Mouse (Mus musculus): ENCODE results near the gene A030014E15Rik.
A peak's percentile ranks its signal among the peaks of the same experiment; 100 is the strongest.
"Not testable (repeated sequence)": the region's sequence is repeated elsewhere in the genome, so short reads cannot be mapped to it uniquely, and the experiment has no call there.

The A030014E15Rik gene

DNA sequence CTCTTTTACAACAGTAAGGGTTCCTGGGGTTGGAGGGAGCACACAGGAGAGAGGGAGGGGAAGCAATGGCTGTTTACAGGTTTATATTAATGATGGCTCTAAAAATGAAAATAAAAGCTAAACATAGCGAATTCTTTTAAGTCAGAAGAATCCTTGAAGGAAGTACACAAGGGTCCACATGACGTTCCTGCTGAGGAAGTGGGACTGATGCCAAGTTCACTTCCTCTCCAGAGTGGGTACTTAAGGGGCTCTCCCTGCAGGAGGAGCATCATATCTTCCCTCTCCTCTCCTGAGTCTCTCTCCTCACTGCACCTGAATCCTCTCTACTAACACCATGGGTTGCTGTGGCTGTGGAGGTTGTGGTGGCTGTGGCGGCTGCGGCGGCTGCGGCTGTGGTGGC, at the start of gene A030014E15Rik:
TSS of gene A030014E15Rik (plus strand) at position 268 of the 400 bp plus-strand sequence.
- no peak for DNase-seq (ENCODE audit: low spot score)

DNA sequence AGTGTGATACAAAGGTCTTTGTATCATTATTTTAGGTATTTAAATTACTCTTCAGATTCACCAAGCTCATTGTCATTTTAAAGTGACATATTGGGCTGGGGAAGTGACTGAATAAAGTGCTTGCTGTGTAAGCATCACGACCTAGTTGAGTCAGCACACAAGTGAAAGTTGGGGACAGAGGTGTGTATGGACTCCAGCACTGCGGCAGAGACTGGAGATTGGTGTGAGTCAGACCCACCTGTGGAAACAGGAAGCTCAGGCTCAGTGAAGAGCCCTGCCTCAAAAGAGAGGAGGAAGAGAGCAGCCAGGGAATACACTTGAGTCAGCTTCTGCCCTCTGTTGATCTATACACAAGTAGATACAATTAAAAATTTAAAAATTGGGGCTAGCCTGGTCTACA, 45.5 kb upstream of the A030014E15Rik start:
- DNase-seq (ENCODE audit: low spot score), result no peak

DNA sequence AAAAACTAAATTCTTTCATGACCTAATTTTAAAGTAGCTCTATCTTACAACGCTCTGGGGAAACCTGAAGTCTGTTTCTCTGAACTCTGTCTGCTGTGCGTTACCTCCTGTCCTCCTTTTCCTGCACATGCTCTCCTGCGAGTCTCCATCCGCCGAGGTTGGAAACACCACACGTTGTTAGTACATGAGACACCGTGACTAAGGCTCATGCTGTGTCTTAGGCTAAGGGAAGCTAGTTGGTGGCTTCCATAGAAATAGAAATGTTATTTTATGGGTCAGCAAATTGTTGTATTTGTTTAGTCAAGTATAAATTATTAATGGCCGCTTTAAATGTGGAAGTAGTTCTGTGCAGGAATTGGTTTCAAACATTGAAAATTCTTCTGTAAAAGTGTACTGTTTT, 44.5 kb upstream of the A030014E15Rik start:
- no peak for DNase-seq (ENCODE audit: low spot score)

DNA sequence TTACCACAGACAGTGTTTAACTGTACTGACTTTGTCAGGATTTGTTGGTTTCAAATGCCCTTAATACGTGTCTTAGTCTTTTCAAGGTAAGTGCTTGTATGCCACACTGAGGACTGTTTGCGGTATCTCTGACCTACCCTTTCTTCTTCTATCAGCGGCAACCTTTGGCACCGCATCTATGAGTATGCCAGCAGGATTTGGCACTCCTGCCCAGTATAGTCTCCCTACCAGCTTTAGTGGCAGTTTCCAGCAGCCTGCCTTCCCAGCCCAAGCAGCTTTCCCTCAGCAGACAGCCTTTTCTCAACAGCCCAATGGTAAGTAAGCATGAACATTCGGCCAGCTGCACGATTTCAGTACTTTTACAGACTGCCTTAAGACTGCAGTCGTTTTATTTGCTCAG, 31.4 kb upstream of the A030014E15Rik start:
- DNase-seq (ENCODE audit: low spot score), result no peak

DNA sequence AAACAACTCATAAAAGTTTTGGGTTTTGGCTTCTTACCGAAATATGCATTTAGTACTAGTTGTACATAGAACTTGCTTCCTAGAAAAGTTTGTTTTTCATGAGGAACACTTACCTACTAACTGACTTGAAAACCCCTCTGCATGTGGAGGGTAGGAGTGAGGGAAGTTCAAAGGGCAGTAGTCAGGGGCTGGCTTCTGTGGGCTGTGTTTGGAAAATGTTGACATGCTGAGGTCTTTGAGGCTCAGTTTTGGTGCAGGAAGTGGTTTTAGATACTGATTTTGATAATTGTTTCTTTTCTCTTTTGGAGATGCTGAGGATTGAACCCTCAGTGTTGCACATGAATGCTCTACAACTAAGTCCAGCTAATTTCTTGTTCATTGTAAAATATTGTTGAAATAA, 24.1 kb upstream of the A030014E15Rik start:
- DNase-seq (ENCODE audit: low spot score), result peak; percentile 19

DNA sequence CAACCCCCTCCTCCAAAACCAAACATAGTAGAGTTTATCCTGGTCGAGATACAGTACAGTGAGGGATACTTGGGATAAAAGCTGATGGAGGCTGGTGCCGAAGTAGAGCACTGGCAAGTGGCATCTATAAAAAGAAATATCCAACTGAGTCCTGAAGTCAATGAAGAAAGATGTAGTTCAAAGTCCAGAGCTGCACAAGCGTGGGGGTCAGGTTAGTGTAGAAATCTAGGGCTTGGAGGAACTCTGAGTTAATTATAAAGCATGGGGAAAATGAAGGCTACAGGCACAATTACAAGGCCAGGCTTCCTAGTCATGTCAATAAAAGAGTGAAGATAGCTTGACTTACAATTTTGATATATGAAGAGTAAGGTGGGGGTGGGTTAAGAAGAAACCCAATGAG, 23.5 kb upstream of the A030014E15Rik start:
- no peak for DNase-seq (ENCODE audit: low spot score)

DNA sequence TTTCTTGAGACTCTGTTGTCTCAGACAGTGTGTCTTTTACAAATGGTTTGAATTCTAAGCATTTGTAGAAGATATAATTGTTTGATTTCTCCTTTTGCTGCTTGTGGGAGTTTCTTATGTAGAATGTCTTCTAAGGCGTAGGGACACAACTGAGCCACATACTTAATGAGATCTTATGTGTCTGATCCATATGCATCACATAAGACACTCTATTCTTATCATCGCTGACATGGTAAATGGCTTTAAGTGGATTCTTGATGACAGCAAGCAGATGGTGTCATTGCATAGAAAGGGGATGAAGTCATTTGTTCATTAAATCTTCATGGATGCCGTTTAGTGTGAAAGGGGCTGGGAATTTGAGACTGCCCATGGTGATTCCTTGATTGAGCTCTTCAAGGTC, 18.8 kb upstream of the A030014E15Rik start:
- DNase-seq (ENCODE audit: low spot score), result no peak

DNA sequence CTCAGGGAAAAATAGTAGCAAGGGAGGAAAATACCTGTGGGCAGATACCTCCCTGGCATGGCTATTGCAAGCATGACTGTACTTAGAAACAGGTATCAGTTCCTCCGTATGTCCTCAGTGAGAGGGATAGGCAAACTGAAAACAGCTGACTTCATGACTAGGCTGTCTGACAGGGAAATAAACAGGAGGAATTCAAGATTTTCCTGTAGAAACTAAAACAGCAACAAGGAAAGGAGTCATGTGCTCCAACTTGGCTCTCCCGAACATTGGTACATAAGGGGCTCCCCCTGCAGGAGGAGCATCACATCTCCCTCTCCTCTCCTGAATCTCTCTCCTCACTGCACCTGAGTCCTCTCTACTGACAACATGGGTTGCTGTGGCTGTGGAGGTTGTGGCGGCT, 11.7 kb upstream of the A030014E15Rik start, which contains the start of gene A030005L19Rik:
TSS of gene A030005L19Rik (plus strand) at position 301 of the 400 bp plus-strand sequence.
- DNase-seq (ENCODE audit: low spot score), result no peak

DNA sequence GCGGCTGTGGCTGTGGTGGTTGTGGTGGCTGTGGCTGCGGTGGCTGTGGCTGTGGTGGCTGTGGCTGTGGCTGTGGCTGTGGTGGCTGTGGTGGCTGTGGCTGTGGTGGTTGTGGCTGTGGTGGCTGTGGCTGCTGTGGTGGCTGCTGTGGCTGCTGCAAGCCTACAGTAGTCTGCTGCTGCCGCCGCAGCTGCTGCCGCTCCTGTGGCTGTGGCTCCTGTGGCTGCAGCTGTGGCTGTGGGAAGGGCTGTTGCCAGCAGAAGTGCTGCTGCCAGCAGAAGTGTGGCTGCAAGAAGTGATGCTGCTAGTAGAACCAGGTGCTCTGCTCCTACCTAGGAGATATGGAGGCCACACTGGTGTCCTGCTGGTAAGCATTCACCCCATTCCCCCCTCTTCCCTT, 11.3 kb upstream of the A030014E15Rik start:
- DNase-seq (ENCODE audit: low spot score), result not testable (repeated sequence)

DNA sequence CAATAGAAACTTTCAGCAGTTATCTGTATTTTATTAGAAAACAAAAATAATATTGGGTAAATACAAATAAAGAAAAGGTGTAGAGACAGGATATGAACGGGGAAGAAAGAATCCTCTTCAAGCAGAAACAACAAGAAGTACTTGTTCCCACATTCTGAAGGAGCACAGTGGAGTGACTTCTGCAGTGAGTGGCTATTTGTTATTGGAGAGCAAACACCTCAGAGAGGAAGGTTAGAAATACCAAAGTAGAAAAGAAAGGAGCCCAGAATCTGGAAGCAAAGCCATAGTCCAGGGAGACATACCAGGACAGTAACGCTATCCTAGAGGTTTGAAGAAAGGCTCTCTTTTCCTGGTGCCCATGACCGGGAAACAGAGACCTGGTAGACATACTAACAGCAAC, 5.8 kb downstream of the A030014E15Rik start:
- DNase-seq (ENCODE audit: low spot score), result not testable (repeated sequence)

DNA sequence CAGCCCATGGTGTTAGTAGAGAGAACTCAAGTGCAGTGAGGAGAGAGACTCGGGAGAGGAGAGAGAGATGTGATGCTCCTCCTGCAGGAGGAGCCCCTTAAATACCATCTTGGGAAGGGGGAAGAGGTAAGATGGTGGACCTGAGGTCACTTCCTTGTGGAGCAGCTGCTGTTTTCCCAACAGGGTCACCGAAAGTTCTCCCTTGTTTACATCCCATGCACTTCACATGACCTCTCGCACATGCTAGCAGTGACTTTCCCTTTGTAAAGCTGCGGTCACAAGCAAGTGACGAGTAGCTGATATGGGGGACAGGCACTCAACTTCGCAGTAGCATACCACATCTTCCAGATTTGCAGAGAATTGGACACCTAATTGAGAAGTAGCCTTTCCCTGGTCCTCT, 6.6 kb downstream of the A030014E15Rik start, which contains the start of gene Gm6217:
TSS of gene Gm6217 (minus strand) at position 74 of the 400 bp plus-strand sequence.
- DNase-seq (ENCODE audit: low spot score), result not testable (repeated sequence)

DNA sequence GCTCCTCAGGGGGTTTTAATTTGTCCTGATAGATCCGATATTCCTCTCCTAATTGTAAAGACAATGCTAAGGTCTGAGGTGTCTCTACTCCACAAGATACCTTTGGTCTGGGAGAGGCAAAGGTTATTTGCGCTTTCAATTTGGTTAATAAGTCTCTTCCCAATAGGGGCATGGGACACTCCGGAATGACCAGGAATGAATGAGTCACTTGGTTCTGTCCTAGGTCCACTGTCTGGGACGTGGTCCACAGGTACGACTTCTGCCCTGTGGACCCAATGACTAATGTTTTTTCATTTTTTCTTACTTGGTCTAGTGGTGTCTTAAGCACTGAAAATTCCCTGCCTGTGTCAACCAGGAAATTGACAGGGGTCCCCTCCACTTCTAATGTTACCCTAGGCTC, 13.9 kb downstream of the A030014E15Rik start:
- DNase-seq (ENCODE audit: low spot score), result no peak

DNA sequence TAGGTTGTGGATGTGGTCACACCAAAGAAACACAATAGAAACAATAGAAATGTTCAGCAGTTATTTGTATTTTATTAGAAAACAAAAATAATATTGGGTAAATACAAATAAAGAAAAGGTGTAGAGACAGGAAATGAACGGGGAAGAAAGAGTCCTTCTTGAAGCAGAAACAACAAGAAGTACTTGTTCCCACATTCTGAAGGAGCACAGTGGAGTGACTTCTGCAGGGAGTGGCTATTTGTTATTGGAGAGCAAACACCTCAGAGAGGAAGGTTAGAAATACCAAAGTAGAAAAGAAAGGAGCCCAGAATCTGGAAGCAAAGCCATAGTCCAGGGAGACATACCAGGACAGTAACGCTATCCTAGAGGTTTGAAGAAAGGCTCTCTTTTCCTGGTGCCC, 17.8 kb downstream of the A030014E15Rik start:
- not testable (repeated sequence) for DNase-seq (ENCODE audit: low spot score)

DNA sequence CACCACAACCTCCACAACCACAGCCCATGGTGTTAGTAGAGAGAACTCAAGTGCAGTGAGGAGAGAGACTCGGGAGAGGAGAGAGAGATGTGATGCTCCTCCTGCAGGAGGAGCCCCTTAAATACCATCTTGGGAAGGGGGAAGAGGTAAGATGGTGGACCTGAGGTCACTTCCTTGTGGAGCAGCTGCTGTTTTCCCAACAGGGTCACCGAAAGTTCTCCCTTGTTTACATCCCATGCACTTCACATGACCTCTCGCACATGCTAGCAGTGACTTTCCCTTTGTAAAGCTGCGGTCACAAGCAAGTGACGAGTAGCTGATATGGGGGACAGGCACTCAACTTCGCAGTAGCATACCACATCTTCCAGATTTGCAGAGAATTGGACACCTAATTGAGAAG, 18.6 kb downstream of the A030014E15Rik start, which contains the start of gene A030003K21Rik:
TSS of gene A030003K21Rik (minus strand) at position 94 of the 400 bp plus-strand sequence.
- DNase-seq (ENCODE audit: low spot score), result not testable (repeated sequence)

DNA sequence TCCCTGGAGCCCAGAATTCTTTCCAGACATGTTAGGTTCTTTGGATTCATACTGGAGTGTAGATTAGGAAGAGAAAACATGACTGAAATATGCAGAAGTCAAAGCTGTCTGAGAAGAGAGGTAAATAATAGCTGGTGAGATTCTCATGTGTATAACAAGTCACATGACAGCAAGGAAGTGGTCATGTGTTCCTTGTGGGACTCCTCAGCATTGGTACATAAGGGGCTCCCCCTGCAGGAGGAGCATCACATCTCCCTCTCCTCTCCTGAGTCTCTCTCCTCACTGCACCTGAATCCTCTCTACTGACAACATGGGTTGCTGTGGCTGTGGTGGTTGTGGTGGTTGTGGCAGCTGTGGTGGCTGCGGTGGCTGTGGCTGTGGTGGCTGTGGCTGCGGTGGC, 21.3 kb downstream of the A030014E15Rik start:
- DNase-seq (ENCODE audit: low spot score), result not testable (repeated sequence)

DNA sequence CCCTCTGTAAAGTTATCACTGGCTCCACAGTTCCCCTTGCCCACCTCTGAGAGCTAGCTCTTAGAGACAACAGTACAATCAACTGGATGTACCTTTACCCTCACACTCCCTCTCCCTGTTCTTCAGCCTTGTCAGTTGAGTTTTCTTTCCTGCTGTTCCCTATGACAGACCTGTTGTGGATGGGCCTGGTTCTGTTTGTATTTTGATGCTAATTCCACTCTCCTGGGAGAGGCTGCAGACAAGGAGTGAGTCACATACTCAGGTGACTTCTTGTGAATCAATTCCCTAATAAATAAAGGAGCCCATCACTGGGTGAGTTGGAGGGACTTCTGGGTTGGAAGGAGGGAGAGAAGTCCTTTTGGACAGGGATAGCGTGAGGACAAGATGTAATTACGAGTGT, 23.9 kb downstream of the A030014E15Rik start:
- no peak for DNase-seq (ENCODE audit: low spot score)

DNA sequence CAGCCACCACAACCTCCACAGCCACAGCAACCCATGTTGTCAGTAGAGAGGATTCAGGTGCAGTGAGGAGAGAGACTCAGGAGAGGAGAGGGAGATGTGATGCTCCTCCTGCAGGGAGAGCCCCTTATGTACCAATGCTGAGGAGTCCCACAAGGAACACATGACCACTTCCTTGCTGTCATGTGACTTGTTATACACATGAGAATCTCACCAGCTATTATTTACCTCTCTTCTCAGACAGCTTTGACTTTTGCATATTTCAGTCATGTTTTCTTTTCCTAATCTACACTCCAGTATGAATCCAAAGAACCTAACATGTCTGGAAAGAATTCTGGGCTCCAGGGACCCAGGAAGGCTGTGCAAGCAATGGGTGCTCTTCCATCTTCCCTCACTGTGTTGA, 31.2 kb downstream of the A030014E15Rik start, which contains the start of gene Gm7544:
TSS of gene Gm7544 (minus strand) at position 101 of the 400 bp plus-strand sequence.
- DNase-seq (ENCODE audit: low spot score), result not testable (repeated sequence)

DNA sequence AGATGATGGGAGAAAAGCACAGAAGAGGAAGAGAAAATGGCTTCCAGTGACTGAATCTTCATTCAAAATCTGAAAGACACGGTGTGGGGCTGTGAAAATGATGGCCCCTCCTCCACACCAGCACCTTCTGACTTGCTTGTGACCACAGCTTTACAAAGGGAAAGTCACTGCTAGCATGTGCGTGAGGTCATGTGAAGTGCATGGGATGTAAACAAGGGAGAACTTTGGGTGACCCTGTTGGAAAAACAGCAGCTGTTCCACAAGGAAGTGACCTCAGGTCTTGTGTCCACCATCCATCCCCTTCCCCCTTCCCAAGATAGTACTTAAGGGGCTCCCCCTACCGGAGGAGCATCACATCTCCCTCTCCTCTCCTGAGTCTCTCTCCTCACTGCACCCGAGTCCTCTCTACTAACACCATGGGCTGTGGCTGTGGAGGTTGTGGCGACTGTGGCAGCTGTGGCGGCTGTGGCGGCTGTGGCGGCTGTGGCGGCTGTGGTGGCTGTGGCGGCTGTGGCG, 35.2 kb downstream of the A030014E15Rik start, which contains the start of gene Gm47955:
TSS of gene Gm47955 (plus strand) at position 417 of the 516 bp plus-strand sequence.
- no peak for DNase-seq (ENCODE audit: low spot score)

DNA sequence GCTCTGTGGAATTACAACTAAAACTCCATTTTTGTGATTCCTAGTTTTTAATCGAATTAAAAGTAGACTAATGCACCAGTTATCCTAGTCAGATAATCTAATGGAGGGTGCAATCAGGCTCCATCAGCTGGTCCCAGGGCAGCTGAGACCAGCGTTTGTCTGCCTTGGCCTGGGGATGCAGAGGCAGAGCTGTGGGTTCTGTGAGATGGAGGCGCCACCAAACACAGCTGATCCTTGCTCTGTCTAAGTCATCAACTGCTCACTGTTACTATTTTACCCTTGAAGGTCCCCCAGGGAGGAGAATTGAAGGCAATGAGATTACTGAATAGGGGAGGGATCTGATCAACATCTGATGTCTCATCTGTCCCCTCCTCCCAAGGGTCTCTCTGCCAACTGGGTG, 41.7 kb downstream of the A030014E15Rik start:
- DNase-seq (ENCODE audit: low spot score), result no peak

DNA sequence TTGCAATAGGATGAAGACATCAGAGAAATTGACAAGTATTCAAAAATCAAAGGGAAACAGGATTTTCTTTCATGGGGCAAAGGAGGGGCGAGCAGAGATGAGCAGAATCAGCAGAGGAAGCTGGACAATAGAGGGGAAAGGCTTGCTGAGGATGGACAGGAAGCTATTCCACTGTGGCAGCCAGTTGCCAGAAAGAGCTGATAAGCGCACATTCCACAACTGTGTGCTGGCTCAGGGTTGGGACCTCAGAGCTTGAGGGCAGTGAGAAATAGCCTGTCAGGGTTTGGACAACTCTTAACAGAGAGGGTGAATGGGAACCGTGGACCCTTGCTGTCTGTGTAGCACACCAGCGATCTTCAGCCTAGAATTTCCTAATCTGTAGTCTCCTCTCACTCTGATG, 47.3 kb downstream of the A030014E15Rik start:
- peak; percentile 58 for DNase-seq (ENCODE audit: low spot score)

DNA sequence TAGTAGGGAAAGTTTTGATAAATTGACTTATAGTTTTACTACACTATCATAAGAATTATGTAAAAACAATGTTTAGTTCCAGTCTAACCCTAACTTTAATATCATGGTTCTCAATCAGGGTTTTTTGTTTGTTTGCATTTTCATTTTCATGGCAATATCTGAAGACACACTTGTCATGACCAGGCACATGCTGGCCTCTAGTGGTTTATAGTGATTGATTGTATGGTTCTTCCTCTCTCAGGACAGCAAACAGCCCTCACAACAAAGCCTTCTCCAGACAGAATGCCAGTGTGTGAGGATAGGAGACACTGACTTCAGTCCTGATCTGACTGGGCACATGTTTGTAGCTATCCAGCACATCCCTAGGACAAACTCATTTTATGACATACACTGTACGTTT, 48.5 kb downstream of the A030014E15Rik start:
- no peak for DNase-seq (ENCODE audit: low spot score)

DNA sequence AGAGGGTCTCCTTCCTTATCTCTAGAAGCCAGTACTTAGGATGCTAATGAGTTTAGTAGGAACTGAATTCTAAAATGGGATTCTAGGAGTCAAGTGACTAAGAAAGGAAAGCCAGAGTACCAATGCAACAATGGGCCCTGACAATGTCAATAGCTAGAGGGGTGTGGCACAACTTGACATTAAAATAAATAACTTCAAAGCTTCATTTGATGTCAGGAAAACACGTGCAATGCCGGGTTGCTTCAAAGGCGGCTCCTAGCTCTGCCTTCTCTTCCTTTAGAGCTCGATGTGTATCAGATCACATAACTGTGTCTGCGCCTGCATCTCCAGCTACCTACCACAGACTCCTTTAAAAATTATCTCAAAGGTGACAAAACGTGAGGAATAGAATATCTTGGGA, 49.2 kb downstream of the A030014E15Rik start:
- no peak for DNase-seq (ENCODE audit: low spot score)

DNA sequence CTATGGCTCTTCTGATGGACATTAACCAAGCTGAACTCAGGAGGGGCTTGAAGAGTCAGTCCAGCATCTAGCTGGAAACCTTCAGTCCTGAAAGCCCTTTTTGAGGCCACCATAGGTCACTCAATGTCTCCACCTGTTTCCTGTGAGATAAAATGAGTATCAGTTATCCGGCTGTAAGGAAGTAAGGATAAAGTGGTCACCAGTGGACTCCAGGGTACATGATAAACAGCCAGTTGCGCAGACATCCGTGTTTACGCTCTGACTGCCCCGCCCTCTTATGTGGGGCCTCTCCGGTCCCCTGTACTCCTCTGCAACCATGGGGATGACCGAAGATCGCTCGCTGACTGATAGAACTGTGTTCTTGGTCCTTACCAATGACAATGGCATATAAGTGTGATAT, 49.6 kb downstream of the A030014E15Rik start:
- DNase-seq (ENCODE audit: low spot score), result peak; percentile 29
